Mouse (Mus musculus) myocyte (in vitro differentiated cells): ENCODE data around the gene Dbh.

Source experiments
- MYOD1 ChIP-seq, 3 experiments: IDR thresholded peaks; one replicate each; pipeline ENCODE4 v1.6.1; 2011; ENCODE audit warnings: control low read depth in 2 of 3, low read depth in 2 of 3, mild to moderate bottlenecking in 2 of 3, moderate library complexity in 1 of 3; ENCODE audit not compliant: insufficient read length in 2 of 3, control insufficient read depth in 1 of 3
- POLR2A ChIP-seq: IDR thresholded peaks from one replicate; pipeline ENCODE4 v1.6.1; 2011; ENCODE audit warnings: low read depth, mild to moderate bottlenecking, control low read depth, moderate library complexity; ENCODE audit not compliant: insufficient read length
- TCF12 ChIP-seq: IDR thresholded peaks from one replicate; pipeline ENCODE4 v1.6.1; 2011; ENCODE audit warnings: mild to moderate bottlenecking, control low read depth; ENCODE audit not compliant: poor library complexity, insufficient read depth, severe bottlenecking
- TCF3 ChIP-seq: IDR thresholded peaks from one replicate; pipeline ENCODE4 v1.6.1; 2011; ENCODE audit warnings: low read depth, control low read depth; ENCODE audit not compliant: insufficient read length

- TF ChIP-seq POLR2A (no peak), TCF3 (no peak), TCF12 (no peak), MYOD1 (IDR thresholded peaks at IDR 0.05; ENCODE audit: control insufficient read depth in 1 of 3, insufficient read length in 2 of 3, low read depth in 2 of 3) (no peak)
Observed at GRCm38 (mm10) chr2:27210255-27210654, 45.2 kb downstream of the Dbh start.
